Mouse (Mus musculus) liver, embryonic 16.5 days (tissue): ENCODE data around the gene 9130019O22Rik. TPM values are rescaled to one million over a fixed set of nuclear protein-coding genes. Genes with fewer than 3 reads are reported as not detected.
"Not testable (repeated sequence)": the region's sequence is repeated elsewhere in the genome, so short reads cannot be mapped to it uniquely, and the experiment has no call there.

ENCODE experiments used
- ATAC-seq: fragments of 200-750 bp; cut with Nextera tagmentation; 2 replicates; pipeline ENCODE4 v1.8.0; 2017; ENCODE audit warnings: low read depth, mild to moderate bottlenecking, moderate number of reproducible peaks, moderate library complexity
- H3K27ac ChIP-seq: fragments of 300-500 bp; sonication (generic); 2 replicates; pipeline ENCODE4 v1.5.1; 2014; ENCODE audit warnings: mild to moderate bottlenecking, low read length
- H3K27me3 ChIP-seq: fragments of 300-500 bp; sonication (generic); 2 replicates; pipeline ENCODE4 v1.6.1; 2014; ENCODE audit warnings: low read depth, low read length, mixed read lengths; ENCODE audit not compliant: control insufficient read depth, insufficient read depth
- H3K36me3 ChIP-seq: fragments of 300-500 bp; sonication (generic); 2 replicates; pipeline ENCODE4 v1.6.1; 2014; ENCODE audit warnings: mild to moderate bottlenecking; ENCODE audit not compliant: control insufficient read depth, insufficient read depth
- H3K4me1 ChIP-seq: fragments of 300-500 bp; sonication (generic); 2 replicates; pipeline ENCODE4 v1.6.1; 2014; ENCODE audit warnings: low read depth, low read length, mixed read lengths; ENCODE audit not compliant: control insufficient read depth
- H3K4me2 ChIP-seq: fragments of 300-500 bp; sonication (generic); 2 replicates; pipeline ENCODE4 v1.6.1; 2014; ENCODE audit warnings: low read depth, low read length, mixed read lengths
- H3K4me3 ChIP-seq: fragments of 300-500 bp; sonication (generic); 2 replicates; pipeline ENCODE4 v1.5.1; 2014; ENCODE audit warnings: low read depth, mild to moderate bottlenecking, low read length
- H3K9ac ChIP-seq: fragments of 300-500 bp; sonication (generic); 2 replicates; pipeline ENCODE4 v1.6.1; 2014; ENCODE audit warnings: low read depth, low read length
- H3K9me3 ChIP-seq: fragments of 300-500 bp; sonication (generic); replicated peaks from 2 replicates; pipeline ENCODE4 v1.6.1; 2016; ENCODE audit warnings: low read length; ENCODE audit not compliant: control insufficient read depth
- WGBS: fragments of 180-500 bp; shearing (Covaris S2); extraction: QIAGEN DNeasy Blood & Tissue Kit; methylation state at CpG from one replicate; pipeline ENCODE4 v1.1.7; 2014; ENCODE audit not compliant: insufficient replicate concordance; 5-methylcytosine and 5-hydroxymethylcytosine counted together
- polyA plus RNA-seq: library from polyadenylated mRNA; unstranded; fragments of >200 nt; fragmentation: Nextera tagmentation; extraction: Ambion mirVana; gene quantifications from 2 replicates; pipeline ENCODE4 v1.2.1, GENCODE M21; 2015

Gene 9130019O22Rik
- polyA plus RNA-seq, 1 experiment from 2014 or later: 1.3 TPM

DNA sequence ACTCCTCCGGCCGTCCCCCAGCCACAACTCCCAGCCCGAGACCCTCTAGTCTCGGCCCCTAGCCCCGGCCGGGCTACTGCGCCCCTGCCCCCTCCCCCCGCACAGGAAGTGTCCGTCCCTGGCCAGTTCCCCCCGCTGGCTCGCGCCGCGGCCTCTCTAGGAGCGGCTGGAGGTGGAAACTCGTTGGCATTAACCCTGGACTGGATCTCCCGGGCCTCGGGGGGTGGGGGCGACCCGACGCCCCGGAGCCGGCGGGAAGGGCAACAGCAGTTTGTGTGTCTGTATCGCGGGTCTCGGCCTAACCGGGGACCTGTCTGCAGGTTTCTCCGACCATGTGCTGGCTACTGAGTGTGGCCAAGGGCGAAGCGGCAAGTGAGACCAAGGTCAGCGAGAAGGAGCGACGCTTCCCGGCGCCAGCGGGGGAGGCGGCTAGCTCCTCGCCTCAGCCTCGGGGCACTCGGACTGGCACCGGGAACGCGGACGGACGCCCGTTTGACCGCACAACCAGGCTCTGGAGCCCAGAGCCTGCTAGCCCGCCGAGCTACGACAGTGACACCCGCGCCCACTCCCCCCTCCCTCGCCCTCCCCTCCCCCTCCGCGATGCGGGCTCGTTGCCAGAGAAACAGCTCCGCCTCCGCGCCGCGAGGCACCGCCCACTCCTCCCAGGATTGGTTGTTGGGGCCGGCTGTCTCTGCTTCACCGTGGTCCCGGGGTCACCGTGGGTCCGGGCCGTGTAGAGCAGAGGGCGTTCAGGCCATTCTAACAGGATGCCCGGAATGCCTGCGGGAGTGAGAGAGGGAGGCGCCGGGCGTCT is 41.2 kb downstream of the 9130019O22Rik start, which contains the start of gene Zfp768:
TSS of gene Zfp768 (minus strand) at position 78 of the 814 bp plus-strand sequence.
- no peaks in the 10 kb centered on the region for H3K27me3 ChIP-seq
- H3K9ac ChIP-seq: peak within 1 kb of the TSS; percentile 80
- H3K4me2 ChIP-seq: peak within 1 kb of the TSS; percentile 98
- H3K4me1 ChIP-seq: peaks cover 21% of the 10 kb centered on the region
- H3K9me3 ChIP-seq: no peaks in the 10 kb centered on the region
- ATAC-seq: peak; percentile 89
- H3K36me3 ChIP-seq: no peaks in the 10 kb centered on the region; the same call in 1 of the 2 replicates
- peak within 1 kb of the TSS; percentile 79 for H3K4me3 ChIP-seq
- WGBS: under 1% methylated on average over 59 of the region's 76 CpGs
- H3K27ac ChIP-seq: peak within 1 kb of the TSS; percentile 79

DNA sequence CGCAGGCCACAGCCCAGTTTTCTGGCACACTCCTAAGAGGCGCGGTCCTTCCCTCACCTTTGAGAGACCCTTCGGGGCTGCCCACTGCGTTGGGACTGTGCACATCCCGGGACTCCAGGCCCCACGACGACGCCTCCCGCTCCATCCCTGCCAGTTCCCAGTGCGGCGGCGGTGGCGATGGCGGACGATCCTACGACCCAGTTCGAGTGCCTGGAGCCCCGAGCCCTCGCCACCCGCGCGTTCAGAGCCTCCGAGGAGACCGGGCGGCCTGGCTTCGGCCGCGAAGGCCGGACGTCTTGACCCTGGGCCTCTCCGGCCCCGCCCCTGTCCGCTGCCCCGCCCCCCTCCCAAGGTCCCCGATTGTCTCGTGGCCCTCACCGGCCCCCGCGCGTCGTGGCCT is 41.9 kb downstream of the 9130019O22Rik start:
- Histone ChIP-seq H3K4me2 (peak overlapping the region; percentile 98), H3K27ac (peak overlapping the region; percentile 79), H3K27me3 (no peaks in the 10 kb centered on the region), H3K9me3 (no peaks in the 10 kb centered on the region), H3K36me3 (no peaks in the 10 kb centered on the region; the same call in 1 of the 2 replicates), H3K4me3 (peak overlapping the region; percentile 79), H3K4me1 (peaks cover 21% of the 10 kb centered on the region), H3K9ac (peak overlapping the region; percentile 80)
- ATAC-seq: peak; percentile 40
- WGBS: under 1% methylated on average over 42 of the region's 42 CpGs

DNA sequence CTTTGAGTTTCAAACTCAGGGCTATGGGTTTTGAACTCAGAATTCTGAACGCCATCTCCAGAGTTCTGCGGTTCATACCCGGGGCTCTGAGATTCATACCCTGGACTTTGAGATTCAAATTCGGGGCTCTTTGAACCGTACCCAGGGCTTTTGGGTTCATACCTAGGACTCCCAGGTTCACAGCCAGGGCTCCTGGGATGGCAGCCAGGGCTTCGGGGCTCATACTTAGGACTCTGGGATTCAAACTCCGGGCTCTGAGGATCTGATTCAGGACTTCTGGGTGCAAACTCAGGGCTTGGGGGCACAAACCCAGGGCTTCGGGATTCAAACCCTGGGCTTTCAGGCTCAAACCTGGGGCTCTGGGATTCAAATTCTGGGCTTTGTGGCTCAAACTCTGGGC is 42.6 kb downstream of the 9130019O22Rik start:
- no peaks in the 10 kb centered on the region for H3K9me3 ChIP-seq
- peak overlapping the region; percentile 98 for H3K4me2 ChIP-seq
- peak overlapping the region; percentile 79 for H3K4me3 ChIP-seq
- H3K27me3 ChIP-seq: no peaks in the 10 kb centered on the region
- peaks cover 21% of the 10 kb centered on the region for H3K4me1 ChIP-seq
- peak overlapping the region; percentile 80; the same call in 1 of the 2 replicates for H3K9ac ChIP-seq
- H3K27ac ChIP-seq: no peak overlapping the region
- no peaks in the 10 kb centered on the region; the same call in 1 of the 2 replicates for H3K36me3 ChIP-seq
- no peak for ATAC-seq
- 85% methylated on average over 8 of the region's 8 CpGs for WGBS

DNA sequence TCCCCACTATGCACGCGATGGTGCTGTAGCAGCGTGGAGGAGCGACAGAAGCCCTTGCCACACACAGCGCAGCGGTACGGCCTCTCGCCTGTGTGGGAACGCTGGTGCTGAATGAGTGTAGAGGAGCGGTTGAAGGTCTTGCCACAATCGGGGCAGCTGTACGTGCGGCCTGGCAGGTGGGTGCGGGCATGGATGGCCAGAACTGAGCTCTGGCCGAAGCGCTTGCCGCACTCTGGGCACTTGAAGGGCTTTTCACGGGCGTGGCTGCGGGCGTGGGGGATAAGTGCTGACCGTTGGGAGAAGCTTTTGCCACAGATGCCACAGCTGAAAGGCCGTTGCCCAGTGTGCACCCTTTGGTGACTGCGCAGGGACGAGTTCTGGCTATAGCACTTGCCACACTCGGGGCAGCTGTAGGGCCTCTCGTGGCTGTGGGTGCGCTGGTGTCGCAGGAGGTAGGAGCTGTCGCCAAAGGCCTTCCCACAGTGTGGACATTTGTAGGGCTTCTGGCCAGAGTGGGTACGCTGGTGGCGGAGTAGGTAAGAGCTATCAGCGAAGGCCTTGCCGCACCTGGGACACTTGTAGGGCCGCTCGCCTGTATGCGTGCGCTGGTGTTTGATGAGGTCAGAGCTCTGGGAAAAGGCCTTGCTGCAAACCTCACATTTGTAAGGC is 43.5 kb downstream of the 9130019O22Rik start:
- Histone ChIP-seq H3K4me1 (peaks cover 21% of the 10 kb centered on the region), H3K9ac (no peak overlapping the region), H3K27ac (no peak overlapping the region), H3K4me2 (no peak overlapping the region), H3K36me3 (no peaks in the 10 kb centered on the region; the same call in 1 of the 2 replicates), H3K27me3 (no peaks in the 10 kb centered on the region), H3K9me3 (no peaks in the 10 kb centered on the region), H3K4me3 (no peak overlapping the region)
- no peak for ATAC-seq
- WGBS: 85% methylated on average over 38 of the region's 38 CpGs

DNA sequence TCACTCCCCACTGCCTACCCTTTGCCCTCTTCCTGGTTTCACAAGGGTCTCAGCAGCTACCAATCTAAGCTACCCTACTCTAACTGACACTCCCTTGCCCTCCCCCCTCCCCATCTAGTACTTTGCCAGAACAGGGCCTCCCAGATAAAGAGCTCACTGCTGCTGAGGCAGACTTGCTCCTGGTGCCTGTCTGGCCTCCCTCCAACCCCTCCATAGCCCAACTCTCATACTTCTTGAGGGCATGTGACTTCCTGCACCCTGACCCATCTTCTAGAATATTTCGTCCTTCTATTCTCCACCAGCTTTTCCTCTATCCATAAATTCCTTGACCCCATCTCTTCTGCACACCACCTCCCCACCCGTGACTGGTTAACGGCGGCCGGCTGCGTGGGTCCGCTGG is 44.1 kb downstream of the 9130019O22Rik start:
- H3K9me3 ChIP-seq: no peaks in the 10 kb centered on the region
- no peak overlapping the region for H3K4me2 ChIP-seq
- no peak overlapping the region for H3K9ac ChIP-seq
- no peak overlapping the region for H3K27ac ChIP-seq
- no peak for ATAC-seq
- WGBS: 87% methylated on average over 7 of the region's 7 CpGs
- no peak overlapping the region for H3K4me3 ChIP-seq
- no peaks in the 10 kb centered on the region for H3K27me3 ChIP-seq
- H3K36me3 ChIP-seq: no peaks in the 10 kb centered on the region; the same call in 1 of the 2 replicates
- peaks cover 21% of the 10 kb centered on the region for H3K4me1 ChIP-seq

DNA sequence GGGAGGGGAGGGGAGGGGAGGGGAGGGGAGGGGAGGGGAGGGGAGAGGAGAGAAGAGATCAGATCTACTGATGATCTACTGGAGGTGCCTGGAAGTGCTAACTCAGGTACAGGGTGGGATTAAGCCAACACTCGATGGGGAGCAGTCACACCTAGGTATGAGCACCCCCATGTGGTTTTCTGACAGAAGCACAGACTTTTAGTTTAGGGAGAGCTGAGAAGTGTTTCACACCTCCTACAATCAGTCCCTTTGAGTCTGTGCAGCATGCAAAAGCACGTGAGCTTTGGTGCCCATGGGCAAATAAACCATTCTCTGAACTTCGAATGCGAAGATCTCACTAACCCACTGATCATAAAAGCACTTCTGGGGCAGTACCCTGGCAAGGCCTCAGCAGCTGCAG is 44.6 kb downstream of the 9130019O22Rik start:
- no peaks in the 10 kb centered on the region for H3K27me3 ChIP-seq
- no peak overlapping the region for H3K4me2 ChIP-seq
- no peaks in the 10 kb centered on the region; the same call in 1 of the 2 replicates for H3K36me3 ChIP-seq
- no peaks in the 10 kb centered on the region for H3K9me3 ChIP-seq
- peaks cover 21% of the 10 kb centered on the region for H3K4me1 ChIP-seq
- H3K9ac ChIP-seq: no peak overlapping the region
- H3K4me3 ChIP-seq: no peak overlapping the region
- no peak for ATAC-seq
- H3K27ac ChIP-seq: no peak overlapping the region
- WGBS: 33% methylated on average over 4 of the region's 4 CpGs

DNA sequence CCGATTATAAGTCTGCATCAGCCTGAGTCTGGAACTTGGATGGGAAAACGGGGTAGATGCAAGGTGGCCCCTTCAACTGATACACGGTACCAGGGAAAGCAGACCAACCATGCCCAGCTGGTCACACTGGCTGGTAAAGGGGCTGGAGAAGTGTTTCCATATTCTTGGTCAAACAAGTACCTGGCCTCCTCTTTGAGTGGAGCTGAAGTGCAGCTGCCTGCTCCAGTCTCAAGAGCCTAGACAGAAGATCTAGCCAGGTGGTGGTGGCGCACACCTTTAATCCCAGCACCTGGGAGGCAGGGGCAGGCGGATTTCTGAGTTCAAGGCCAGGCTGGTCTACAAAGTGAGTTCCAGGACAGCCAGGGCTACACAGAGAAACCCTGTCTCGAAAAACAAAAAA is 45.1 kb downstream of the 9130019O22Rik start:
- ATAC-seq: not testable (repeated sequence)

DNA sequence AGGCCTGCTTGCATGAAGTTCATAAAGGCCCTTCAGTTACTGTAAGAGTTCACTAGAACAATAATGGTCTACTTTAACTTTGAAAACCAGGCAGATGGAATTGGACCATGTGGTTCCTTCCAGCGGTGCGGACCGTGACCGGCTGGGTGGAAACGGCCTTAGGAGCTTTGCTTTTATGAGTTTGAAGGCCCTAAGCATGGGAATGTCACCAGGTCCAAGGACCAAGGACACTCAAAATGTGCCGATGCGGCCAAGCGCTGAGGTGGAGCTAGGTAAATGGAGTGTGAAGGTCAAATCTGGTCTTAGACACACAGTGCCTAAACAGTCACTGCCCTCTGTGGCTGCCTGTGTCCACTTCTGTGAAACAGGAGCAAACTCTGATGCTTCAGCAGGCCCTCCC is 45.6 kb downstream of the 9130019O22Rik start:
- H3K27ac ChIP-seq: no peak overlapping the region
- H3K4me2 ChIP-seq: no peak overlapping the region
- no peaks in the 10 kb centered on the region; the same call in 1 of the 2 replicates for H3K36me3 ChIP-seq
- WGBS: 84% methylated on average over 8 of the region's 8 CpGs
- no peaks in the 10 kb centered on the region for H3K9me3 ChIP-seq
- ATAC-seq: no peak
- no peaks in the 10 kb centered on the region for H3K27me3 ChIP-seq
- no peak overlapping the region for H3K9ac ChIP-seq
- no peak overlapping the region for H3K4me3 ChIP-seq
- peaks cover 16% of the 10 kb centered on the region for H3K4me1 ChIP-seq

More for the DNA sequence above, 45.1 kb downstream of the 9130019O22Rik start:
- WGBS: 75% methylated on average over 6 of the region's 6 CpGs
- not testable (repeated sequence) for H3K9ac ChIP-seq, H3K4me2 ChIP-seq, H3K27ac ChIP-seq, H3K4me3 ChIP-seq, H3K9me3 ChIP-seq, H3K36me3 ChIP-seq, H3K27me3 ChIP-seq
- peaks cover 20% of the 10 kb centered on the region for H3K4me1 ChIP-seq

DNA sequence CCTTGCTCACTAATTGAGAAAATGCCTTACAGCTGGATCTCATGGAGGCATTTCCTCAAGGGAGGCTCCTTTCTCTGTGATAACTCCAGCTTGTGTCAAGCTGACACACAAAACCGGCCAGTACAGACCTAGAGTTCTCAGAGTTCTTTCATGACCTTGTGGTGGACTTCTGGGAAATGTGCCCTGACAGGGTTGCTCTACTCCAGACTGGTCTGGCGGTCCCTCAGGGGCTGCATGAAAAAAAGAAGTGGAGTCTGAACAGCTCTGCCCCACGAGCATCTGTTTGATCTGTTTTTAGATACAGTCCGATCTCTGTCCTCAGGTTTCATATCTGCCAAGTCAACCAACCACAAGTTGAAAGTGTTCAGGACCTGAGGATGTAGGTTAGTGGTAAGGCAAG is 49.3 kb downstream of the 9130019O22Rik start:
- Histone ChIP-seq H3K4me2 (no peak overlapping the region), H3K9me3 (no peaks in the 10 kb centered on the region), H3K27ac (no peak overlapping the region), H3K36me3 (no peaks in the 10 kb centered on the region), H3K4me1 (no peaks in the 10 kb centered on the region), H3K4me3 (no peak overlapping the region), H3K27me3 (no peaks in the 10 kb centered on the region), H3K9ac (no peak overlapping the region)
- ATAC-seq: no peak
- 23% methylated on average over 4 of the region's 4 CpGs for WGBS
